ENCODE assay signal across 19 mouse cellular contexts in genomic region chr10:63689651-63690050, GRCm38 (mm10).
A peak's percentile ranks its signal among the peaks of the same experiment; 100 is the strongest.
DNase-seq lines count a peak whose midpoint lies in the region; ATAC-seq lines count a peak whose summit lies in the region.
"Had no signal": no experiment of that assay in that cellular context is flagged by ENCODE, and none has a peak within 500 bp of the region (broad histone marks: within the 10 kb centered on the region; RNA-seq: fewer than 3 reads in every experiment).

No protein-coding gene starts in this region.

- no peak overlapping the region for H3K27ac ChIP-seq in liver, embryonic 12.5 days
- no peak overlapping the region for H3K27ac ChIP-seq in neural tube, embryonic 15.5 days (replicated peaks)
- H3K27ac ChIP-seq: embryonic facial prominence, embryonic 10.5 days; embryonic facial prominence, embryonic 12.5 days; forebrain, embryonic 13.5 days; forebrain, embryonic 15.5 days had no signal

- no peaks in the 10 kb centered on the region for H3K27me3 ChIP-seq in liver, embryonic 12.5 days (replicated peaks)
- no peaks in the 10 kb centered on the region for H3K27me3 ChIP-seq in neural tube, embryonic 15.5 days (replicated peaks)
- H3K27me3 ChIP-seq: embryonic facial prominence, embryonic 12.5 days; forebrain, embryonic 13.5 days; forebrain, embryonic 15.5 days had no signal

- no peak overlapping the region for H3K4me3 ChIP-seq in liver, embryonic 12.5 days
- H3K4me3 ChIP-seq in neural tube, embryonic 15.5 days (replicated peaks), result no peak overlapping the region
- H3K4me3 ChIP-seq: embryonic facial prominence, embryonic 10.5 days; embryonic facial prominence, embryonic 12.5 days; forebrain, embryonic 13.5 days; forebrain, embryonic 15.5 days had no signal

- no peaks in the 10 kb centered on the region for H3K9me3 ChIP-seq in liver, embryonic 12.5 days (replicated peaks)
- H3K9me3 ChIP-seq in neural tube, embryonic 15.5 days (replicated peaks), result no peaks in the 10 kb centered on the region
- H3K9me3 ChIP-seq: embryonic facial prominence, embryonic 10.5 days; embryonic facial prominence, embryonic 12.5 days; forebrain, embryonic 13.5 days; forebrain, embryonic 15.5 days had no signal

- H3K36me3 ChIP-seq in liver, embryonic 12.5 days, result no peaks in the 10 kb centered on the region
- H3K36me3 ChIP-seq in neural tube, embryonic 15.5 days, result no peaks in the 10 kb centered on the region
- H3K36me3 ChIP-seq: embryonic facial prominence, embryonic 10.5 days; embryonic facial prominence, embryonic 12.5 days; forebrain, embryonic 15.5 days had no signal

- H3K4me2 ChIP-seq in liver, embryonic 12.5 days, result no peak overlapping the region
- H3K4me2 ChIP-seq in neural tube, embryonic 15.5 days, result no peak overlapping the region
- H3K4me2 ChIP-seq: embryonic facial prominence, embryonic 12.5 days; forebrain, embryonic 13.5 days; forebrain, embryonic 15.5 days had no signal

- no peak overlapping the region for H3K9ac ChIP-seq in liver, embryonic 12.5 days
- no peak overlapping the region for H3K9ac ChIP-seq in neural tube, embryonic 15.5 days (replicated peaks)
- H3K9ac ChIP-seq: embryonic facial prominence, embryonic 12.5 days; forebrain, embryonic 13.5 days; forebrain, embryonic 15.5 days; forebrain, postnatal 0 days had no signal

- no peaks in the 10 kb centered on the region for H3K4me1 ChIP-seq in liver, embryonic 12.5 days
- no peaks in the 10 kb centered on the region for H3K4me1 ChIP-seq in neural tube, embryonic 15.5 days
- H3K4me1 ChIP-seq: embryonic facial prominence, embryonic 12.5 days; forebrain, embryonic 13.5 days; forebrain, embryonic 15.5 days had no signal

- ATAC-seq in liver, embryonic 12.5 days, result 0 out of 2 replicates have a peak, but pooled peaks have one; percentile 24
- no peak for ATAC-seq in neural tube, embryonic 15.5 days (ENCODE audit: low FRiP score)
- ATAC-seq: forebrain, embryonic 13.5 days; forebrain, embryonic 15.5 days; forebrain, postnatal 0 days had no signal

- DNase-seq in adrenal gland, adult 8-10 months, result peak; percentile 57
- DNase-seq in adrenal gland, adult 18-20 months (ENCODE audit: low spot score in 2 of 2), result no peak
- DNase-seq in embryo, embryonic 10.5 days (ENCODE audit: low spot score), result peak; percentile 5
- DNase-seq in embryo, embryonic 9.5 days (ENCODE audit: extremely low spot score), result no peak
- no peak for DNase-seq in liver
- DNase-seq in adrenal gland, postnatal 36 days, result peak; percentile 7 to 45
- DNase-seq: cerebellum, adult 11 months; cerebellum, adult 18-20 months; cerebellum, adult 9-10 months; cerebellum, postnatal 10 days; cerebellum, postnatal 25 days; embryo, embryonic 11 days; forebrain, postnatal 0 days had no signal

- 49% methylated on average over 4 of the region's 4 CpGs for WGBS in liver, embryonic 12.5 days (ENCODE audit: insufficient replicate concordance)
- WGBS in neural tube, embryonic 15.5 days, result 52% methylated on average over 4 of the region's 4 CpGs

Comparison
In these comparisons a context has a peak if more than half of its experiments do, and no peak if none do; other contexts are left out.
1. DNase-seq: peak in adrenal gland, adult 8-10 months (single experiment), embryo, embryonic 10.5 days (single experiment) and adrenal gland, postnatal 36 days (2 of 2); none in adrenal gland, adult 18-20 months (0 of 2), embryo, embryonic 9.5 days (single experiment) and liver (single experiment).